Mouse (Mus musculus) midbrain, postnatal 0 days (tissue): ENCODE data around the gene Fbxw9. TPM values are rescaled to one million over a fixed set of nuclear protein-coding genes. Genes with fewer than 3 reads are reported as not detected.

Experiments used
- ATAC-seq: fragments of 200-750 bp; cut with Nextera tagmentation; 2 replicates; pipeline ENCODE4 v1.8.0; 2017; ENCODE audit warnings: moderate number of reproducible peaks, mild to moderate bottlenecking, moderate TSS enrichment, moderate library complexity; ENCODE audit not compliant: low FRiP score
- DNase-seq: peaks from one replicate; pipeline ENCODE4 v3.0.0-alpha.2; 2015; ENCODE audit warnings: low spot score
- H3K27ac ChIP-seq: fragments of 300-500 bp; sonication (generic); 2 replicates; pipeline ENCODE4 v1.5.1; 2014; ENCODE audit warnings: low read depth, mild to moderate bottlenecking, low read length, mixed read lengths
- H3K27me3 ChIP-seq: fragments of 300-500 bp; sonication (generic); 2 replicates; pipeline ENCODE4 v1.6.1; 2014; ENCODE audit warnings: low read length, control low read depth, mixed read lengths; ENCODE audit not compliant: insufficient read depth
- H3K36me3 ChIP-seq: fragments of 300-500 bp; sonication (generic); 2 replicates; pipeline ENCODE4 v1.6.1; 2014; ENCODE audit warnings: low read length, control low read depth, mixed read lengths; ENCODE audit not compliant: insufficient read depth
- H3K4me1 ChIP-seq: fragments of 300-500 bp; sonication (generic); 2 replicates; pipeline ENCODE4 v1.6.1; 2014; ENCODE audit warnings: mild to moderate bottlenecking, control low read depth, antibody characterized with exemption, low read length, mixed read lengths; ENCODE audit not compliant: insufficient read depth
- H3K4me2 ChIP-seq: fragments of 300-500 bp; sonication (generic); 2 replicates; pipeline ENCODE4 v1.6.1; 2014; ENCODE audit warnings: low read depth, mild to moderate bottlenecking, low read length, mixed read lengths; ENCODE audit not compliant: poor library complexity, severe bottlenecking
- H3K4me3 ChIP-seq: fragments of 300-500 bp; sonication (generic); 2 replicates; pipeline ENCODE4 v1.5.1; 2014; ENCODE audit warnings: low read depth, mild to moderate bottlenecking, low read length, moderate library complexity
- H3K9ac ChIP-seq: fragments of 300-500 bp; sonication (generic); replicated peaks from 2 replicates; pipeline ENCODE4 v1.6.1; 2014; ENCODE audit warnings: mild to moderate bottlenecking, low read length, moderate library complexity, mixed read lengths; ENCODE audit not compliant: poor library complexity, severe bottlenecking
- H3K9me3 ChIP-seq: fragments of 300-500 bp; sonication (generic); 2 replicates; pipeline ENCODE4 v1.6.1; 2016; ENCODE audit warnings: low read length, control low read depth
- CTCF ChIP-seq: IDR thresholded peaks from 2 replicates; pipeline ENCODE4 v1.5.1; 2016; ENCODE audit warnings: antibody characterized with exemption, mild to moderate bottlenecking
- WGBS: fragments of 180-500 bp; shearing (Covaris S2); extraction: QIAGEN DNeasy Blood & Tissue Kit; methylation state at CpG from one replicate; pipeline ENCODE4 v1.1.7; 2014; 5-methylcytosine and 5-hydroxymethylcytosine counted together
- polyA plus RNA-seq: library from polyadenylated mRNA; unstranded; fragments of >200 nt; fragmentation: Nextera tagmentation; extraction: Ambion mirVana; gene quantifications from 2 replicates; pipeline ENCODE4 v1.2.1, GENCODE M21; 2015
- total RNA-seq: library from RNA; depleted of rRNA; stranded (reverse); fragments of >200 nt; gene quantifications from 2 replicates; pipeline ENCODE4 v1.2.3, GENCODE M21; 2014

Fbxw9 gene
- total and polyA plus RNA-seq, 2 experiments from 2014 or later: 92.1 to 113 TPM

GRCm38 (mm10) chr8:85027516-85027855 lies 32.4 kb upstream of the Fbxw9 start:
- DNase-seq: no peak
- Histone ChIP-seq H3K27ac (peak overlapping the region; percentile 94), H3K36me3 (peaks cover 26% of the 10 kb centered on the region), H3K4me2 (peak overlapping the region; percentile 92), H3K4me1 (peaks cover 11% of the 10 kb centered on the region), H3K9me3 (no peaks in the 10 kb centered on the region), H3K9ac (peak overlapping the region; percentile 99), H3K27me3 (no peaks in the 10 kb centered on the region), H3K4me3 (peak overlapping the region; percentile 98)
- ATAC-seq: no peak
- WGBS: 1% methylated on average over 13 of the region's 13 CpGs
- TF ChIP-seq CTCF: no peak

- peak; percentile 58 for TF ChIP-seq CTCF
- peak; percentile 31 for DNase-seq
- peak overlapping the region; percentile 99 for H3K9ac ChIP-seq
- peaks cover 26% of the 10 kb centered on the region for H3K36me3 ChIP-seq
- peak overlapping the region; percentile 92 for H3K4me2 ChIP-seq
- no peaks in the 10 kb centered on the region for H3K27me3 ChIP-seq
- H3K4me1 ChIP-seq: peaks cover 11% of the 10 kb centered on the region
- 0 out of 2 replicates have a peak overlapping the region, but pooled peaks have one; percentile 18 for H3K27ac ChIP-seq
- no peaks in the 10 kb centered on the region for H3K9me3 ChIP-seq
- 19% methylated on average over 2 of the region's 2 CpGs for whole genome bisulfite sequencing
- H3K4me3 ChIP-seq: peak overlapping the region; percentile 98
- ATAC-seq: no peak
Observed at GRCm38 (mm10) chr8:85027922-85028321, 31.9 kb upstream of the Fbxw9 start.

GRCm38 (mm10) chr8:85029271-85029670 lies 30.6 kb upstream of the Fbxw9 start:
- H3K4me2 ChIP-seq: no peak overlapping the region
- H3K9ac ChIP-seq: no peak overlapping the region; the same call in 1 of the 2 replicates
- H3K27me3 ChIP-seq: no peaks in the 10 kb centered on the region
- H3K36me3 ChIP-seq: peaks cover 23% of the 10 kb centered on the region
- ATAC-seq: no peak
- no peak overlapping the region for H3K4me3 ChIP-seq
- no peak overlapping the region for H3K27ac ChIP-seq
- WGBS: 93% methylated on average over 14 of the region's 14 CpGs
- no peak for TF ChIP-seq CTCF
- no peak for DNase-seq
- H3K4me1 ChIP-seq: peaks cover 7% of the 10 kb centered on the region
- no peaks in the 10 kb centered on the region for H3K9me3 ChIP-seq

- Histone ChIP-seq H3K9me3 (no peaks in the 10 kb centered on the region), H3K9ac (no peak overlapping the region), H3K4me1 (peaks cover 7% of the 10 kb centered on the region), H3K27me3 (no peaks in the 10 kb centered on the region), H3K27ac (no peak overlapping the region), H3K36me3 (peaks cover 23% of the 10 kb centered on the region), H3K4me2 (no peak overlapping the region), H3K4me3 (no peak overlapping the region)
- ATAC-seq: no peak
- no peak for DNase-seq
- 89% methylated on average over 4 of the region's 4 CpGs for WGBS
- TF ChIP-seq CTCF: no peak
Observed at GRCm38 (mm10) chr8:85032622-85033311, 27.1 kb upstream of the Fbxw9 start.

GRCm38 (mm10) chr8:85033867-85034266 lies 26.0 kb upstream of the Fbxw9 start:
- no peak for TF ChIP-seq CTCF
- no peak for ATAC-seq

GRCm38 (mm10) chr8:85034764-85035163 lies 25.1 kb upstream of the Fbxw9 start:
- no peak overlapping the region for H3K27ac ChIP-seq
- no peaks in the 10 kb centered on the region for H3K27me3 ChIP-seq
- peaks cover 5% of the 10 kb centered on the region; the same call in 1 of the 2 replicates for H3K4me1 ChIP-seq
- H3K9ac ChIP-seq: no peak overlapping the region
- peak; percentile 92 for DNase-seq
- no peak for TF ChIP-seq CTCF
- peaks cover 21% of the 10 kb centered on the region for H3K36me3 ChIP-seq
- no peaks in the 10 kb centered on the region for H3K9me3 ChIP-seq
- WGBS: 12% methylated on average over 12 of the region's 13 CpGs
- peak overlapping the region; percentile 88; the same call in 1 of the 2 replicates for H3K4me3 ChIP-seq
- no peak for ATAC-seq
- H3K4me2 ChIP-seq: peak overlapping the region; percentile 80

More at GRCm38 (mm10) chr8:85033867-85034266, 26.0 kb upstream of the Fbxw9 start:
- Histone ChIP-seq H3K9me3 (no peaks in the 10 kb centered on the region), H3K4me3 (no peak overlapping the region), H3K36me3 (peaks cover 23% of the 10 kb centered on the region), H3K27me3 (no peaks in the 10 kb centered on the region), H3K4me1 (peaks cover 5% of the 10 kb centered on the region; the same call in 1 of the 2 replicates), H3K9ac (no peak overlapping the region), H3K4me2 (no peak overlapping the region), H3K27ac (no peak overlapping the region)
- 65% methylated on average over 1 of the region's 1 CpGs for WGBS
- DNase-seq: no peak
